Mouse (Mus musculus): ENCODE measurements at regions not wholly inside any gene's neighbourhood (a gene's known extent, or its start where the extent isn't known, plus 50 kb on each side); places are given as distances from the start of the nearest gene placed in this dataset.

DNA sequence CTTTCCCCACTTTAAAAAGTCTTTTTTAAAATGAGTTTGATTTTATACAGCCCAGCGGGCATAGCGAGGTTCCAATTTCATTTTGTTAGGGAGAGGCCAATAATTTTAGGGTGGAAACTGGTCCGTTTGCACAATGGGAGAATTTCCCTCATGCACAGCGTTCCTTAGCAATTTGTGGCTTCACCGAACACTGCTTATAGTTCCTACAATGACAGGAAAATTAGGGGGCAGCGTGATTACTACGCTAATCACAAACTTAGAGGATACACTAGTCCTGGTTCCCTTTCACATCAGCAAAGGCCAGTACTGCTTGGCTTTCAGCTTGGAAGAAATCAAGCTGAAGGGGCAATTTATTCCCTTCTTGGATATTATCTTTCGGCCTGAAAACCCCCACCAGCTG is 745.1 kb upstream of the Gm19410 start:
- H3K4me1 ChIP-seq (ENCODE audit: control insufficient read depth, insufficient read depth, insufficient read length, low read length) = no peaks in the 10 kb centered on the region
- no peak overlapping the region for H3K27ac ChIP-seq (ENCODE audit: insufficient read depth, low read depth, low read length)
- no peaks in the 10 kb centered on the region for H3K36me3 ChIP-seq (ENCODE audit: control insufficient read depth, insufficient read depth, low read length)
- WGBS = 95% methylated on average over 8 of the region's 8 CpGs
- TF ChIP-seq POLR2A (IDR thresholded peaks at IDR 0.05; ENCODE audit: low read depth, low read length) (no peak), CTCF (IDR thresholded peaks at IDR 0.05; ENCODE audit: extremely low read depth, insufficient read length, insufficient replicate concordance, low read depth, low read length) (no peak)
- H3K4me3 ChIP-seq (ENCODE audit: low read depth, low read length) = no peak overlapping the region
- H3K27me3 ChIP-seq (ENCODE audit: control insufficient read depth, insufficient read depth, low read length) = no peaks in the 10 kb centered on the region

GRCm38 (mm10) chr8:35022649-35023048 is 742.9 kb upstream of the Gm19410 start:
- WGBS = 71% methylated on average over 6 of the region's 6 CpGs
- H3K27me3 ChIP-seq (ENCODE audit: control insufficient read depth, insufficient read depth, low read length) = no peaks in the 10 kb centered on the region
- TF ChIP-seq CTCF (IDR thresholded peaks at IDR 0.05; ENCODE audit: extremely low read depth, insufficient read length, insufficient replicate concordance, low read depth, low read length) = no peak
- TF ChIP-seq POLR2A (IDR thresholded peaks at IDR 0.05; ENCODE audit: low read depth, low read length) = no peak

DNA sequence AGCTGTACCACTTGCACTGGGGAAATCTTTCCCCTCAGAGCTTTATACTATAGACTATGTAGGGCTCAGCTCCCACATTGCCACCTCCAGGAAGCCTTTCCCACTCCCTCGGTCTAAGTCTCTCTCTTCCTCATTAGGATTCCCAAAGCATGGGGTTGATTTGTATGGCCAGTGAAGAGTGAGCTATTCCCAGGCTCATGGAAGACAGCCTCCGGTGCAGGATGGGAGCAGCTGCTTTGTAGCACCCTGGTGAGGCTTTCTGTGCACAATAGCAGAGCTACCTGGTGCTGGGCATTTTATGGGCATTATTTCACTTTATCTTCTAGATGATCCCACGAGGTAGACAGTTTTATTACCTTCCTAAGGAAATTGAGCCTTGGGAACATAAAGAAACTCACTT is 717.8 kb upstream of the Gm19410 start:
- Histone ChIP-seq H3K4me3 (ENCODE audit: low read depth, low read length) (no peak overlapping the region), H3K36me3 (ENCODE audit: control insufficient read depth, insufficient read depth, low read length) (no peaks in the 10 kb centered on the region), H3K27ac (ENCODE audit: insufficient read depth, low read depth, low read length) (no peak overlapping the region), H3K27me3 (ENCODE audit: control insufficient read depth, insufficient read depth, low read length) (no peaks in the 10 kb centered on the region), H3K4me1 (ENCODE audit: control insufficient read depth, insufficient read depth, insufficient read length, low read length) (peaks cover under 1% of the 10 kb centered on the region; the same call in 1 of the 2 replicates)
- 25% methylated on average over 3 of the region's 3 CpGs for WGBS
- no peak for TF ChIP-seq CTCF (IDR thresholded peaks at IDR 0.05; ENCODE audit: extremely low read depth, insufficient read length, insufficient replicate concordance, low read depth, low read length)
- TF ChIP-seq POLR2A (IDR thresholded peaks at IDR 0.05; ENCODE audit: low read depth, low read length) = no peak

More at GRCm38 (mm10) chr8:35022649-35023048, 742.9 kb upstream of the Gm19410 start:
- Histone ChIP-seq H3K4me3 (ENCODE audit: low read depth, low read length) (no peak overlapping the region), H3K4me1 (ENCODE audit: control insufficient read depth, insufficient read depth, insufficient read length, low read length) (no peaks in the 10 kb centered on the region), H3K36me3 (ENCODE audit: control insufficient read depth, insufficient read depth, low read length) (no peaks in the 10 kb centered on the region), H3K27ac (ENCODE audit: insufficient read depth, low read depth, low read length) (no peak overlapping the region)

DNA sequence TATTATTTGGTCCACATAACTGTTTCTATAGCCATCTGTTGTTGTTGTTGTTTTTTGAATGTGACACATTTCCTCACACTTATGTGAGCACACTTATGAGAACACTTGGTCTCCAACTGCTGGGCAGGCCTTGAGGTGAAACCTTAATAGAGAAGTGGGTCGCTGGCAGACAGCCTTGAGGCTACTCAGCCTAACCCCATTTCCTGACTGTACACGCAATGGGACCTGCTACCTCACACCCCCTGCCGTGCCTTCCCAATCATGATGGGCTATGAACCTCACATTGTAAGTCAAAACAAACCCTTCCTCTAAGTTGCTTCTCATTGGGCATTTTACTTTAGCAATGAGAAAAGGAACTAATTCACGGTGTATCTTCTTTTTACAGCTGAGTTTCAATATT is 712.1 kb upstream of the Gm19410 start:
- Histone ChIP-seq H3K27me3 (ENCODE audit: control insufficient read depth, insufficient read depth, low read length) (no peaks in the 10 kb centered on the region), H3K36me3 (ENCODE audit: control insufficient read depth, insufficient read depth, low read length) (no peaks in the 10 kb centered on the region), H3K4me1 (ENCODE audit: control insufficient read depth, insufficient read depth, insufficient read length, low read length) (peaks cover 3% of the 10 kb centered on the region; the same call in 1 of the 2 replicates), H3K27ac (ENCODE audit: insufficient read depth, low read depth, low read length) (no peak overlapping the region), H3K4me3 (ENCODE audit: low read depth, low read length) (no peak overlapping the region)
- TF ChIP-seq POLR2A (IDR thresholded peaks at IDR 0.05; ENCODE audit: low read depth, low read length) (no peak), CTCF (IDR thresholded peaks at IDR 0.05; ENCODE audit: extremely low read depth, insufficient read length, insufficient replicate concordance, low read depth, low read length) (no peak)
- WGBS = 87% methylated on average over 4 of the region's 4 CpGs

DNA sequence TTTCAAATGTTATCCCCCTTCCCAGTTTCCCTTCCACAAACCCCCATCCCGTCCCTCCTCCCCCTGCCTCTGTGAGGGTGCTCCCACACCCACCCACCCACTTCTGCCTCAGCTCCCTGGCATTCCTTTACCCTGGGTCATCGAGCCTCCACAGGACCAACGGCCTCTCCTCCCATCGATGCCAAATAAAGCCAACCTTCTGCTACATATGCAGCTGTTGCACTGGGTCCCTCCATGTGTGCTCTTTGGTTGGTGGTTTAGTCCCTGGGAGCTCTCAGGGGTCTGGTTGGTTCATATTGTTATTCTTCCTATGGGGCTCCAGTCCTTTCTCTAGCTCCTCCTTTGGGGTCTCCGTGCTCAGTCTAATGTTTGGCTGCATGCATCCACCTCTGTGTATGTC is 704.5 kb upstream of the Gm19410 start:
- Histone ChIP-seq H3K4me3 (ENCODE audit: low read depth, low read length) (no peak overlapping the region), H3K27ac (ENCODE audit: insufficient read depth, low read depth, low read length) (no peak overlapping the region), H3K36me3 (ENCODE audit: control insufficient read depth, insufficient read depth, low read length) (no peaks in the 10 kb centered on the region), H3K4me1 (ENCODE audit: control insufficient read depth, insufficient read depth, insufficient read length, low read length) (no peaks in the 10 kb centered on the region), H3K27me3 (ENCODE audit: control insufficient read depth, insufficient read depth, low read length) (no peaks in the 10 kb centered on the region)
- 84% methylated on average over 5 of the region's 5 CpGs for WGBS
- TF ChIP-seq POLR2A (IDR thresholded peaks at IDR 0.05; ENCODE audit: low read depth, low read length) (no peak), CTCF (IDR thresholded peaks at IDR 0.05; ENCODE audit: extremely low read depth, insufficient read length, insufficient replicate concordance, low read depth, low read length) (no peak)

DNA sequence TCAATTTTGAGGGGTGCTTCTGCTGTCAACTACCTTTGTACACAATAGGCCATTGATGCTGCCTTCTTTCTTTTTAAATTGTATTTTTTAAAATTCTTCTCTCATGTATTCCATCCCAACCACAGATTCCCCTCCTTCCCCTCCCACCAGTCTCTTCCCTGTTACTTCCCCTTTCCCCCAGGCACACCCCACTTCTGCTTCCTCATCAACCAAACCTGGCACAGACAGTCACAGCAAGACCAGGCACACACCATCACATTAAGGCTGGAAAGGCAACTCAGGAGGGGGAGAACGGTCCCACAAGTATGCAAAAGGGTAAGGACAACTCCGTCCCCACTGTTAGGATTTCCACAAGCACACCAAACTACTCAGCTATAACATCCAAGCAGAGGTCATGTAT is 697.4 kb upstream of the Gm19410 start:
- no peak overlapping the region for H3K27ac ChIP-seq (ENCODE audit: insufficient read depth, low read depth, low read length)
- no peaks in the 10 kb centered on the region for H3K27me3 ChIP-seq (ENCODE audit: control insufficient read depth, insufficient read depth, low read length)
- WGBS = 80% methylated on average over 2 of the region's 2 CpGs
- no peaks in the 10 kb centered on the region for H3K36me3 ChIP-seq (ENCODE audit: control insufficient read depth, insufficient read depth, low read length)
- H3K4me3 ChIP-seq (ENCODE audit: low read depth, low read length) = no peak overlapping the region
- no peaks in the 10 kb centered on the region for H3K4me1 ChIP-seq (ENCODE audit: control insufficient read depth, insufficient read depth, insufficient read length, low read length)
- TF ChIP-seq POLR2A (IDR thresholded peaks at IDR 0.05; ENCODE audit: low read depth, low read length) = no peak
- TF ChIP-seq CTCF (IDR thresholded peaks at IDR 0.05; ENCODE audit: extremely low read depth, insufficient read length, insufficient replicate concordance, low read depth, low read length) = no peak

- Histone ChIP-seq H3K27ac (ENCODE audit: insufficient read depth, low read depth, low read length) (no peak overlapping the region), H3K27me3 (ENCODE audit: control insufficient read depth, insufficient read depth, low read length) (no peaks in the 10 kb centered on the region), H3K36me3 (ENCODE audit: control insufficient read depth, insufficient read depth, low read length) (no peaks in the 10 kb centered on the region), H3K4me3 (ENCODE audit: low read depth, low read length) (no peak overlapping the region), H3K4me1 (ENCODE audit: control insufficient read depth, insufficient read depth, insufficient read length, low read length) (no peaks in the 10 kb centered on the region)
- WGBS = 81% methylated on average over 7 of the region's 7 CpGs
- TF ChIP-seq POLR2A (IDR thresholded peaks at IDR 0.05; ENCODE audit: low read depth, low read length) (no peak), CTCF (IDR thresholded peaks at IDR 0.05; ENCODE audit: extremely low read depth, insufficient read length, insufficient replicate concordance, low read depth, low read length) (no peak)
Measured at GRCm38 (mm10) chr8:35070246-35070989, 695.2 kb upstream of the Gm19410 start.
